Mouse (Mus musculus): ENCODE results near the gene Adgrg6.

The Adgrg6 gene

GRCm38 (mm10) chr10:14401744-14402143 is 143.7 kb downstream of the Adgrg6 start:
- DNase-seq (ENCODE audit: low read depth in 1 of 2, low spot score in 2 of 2): no peak

GRCm38 (mm10) chr10:14391025-14391639 is 154.3 kb downstream of the Adgrg6 start:
- peak in 1 of 2 experiments; percentile 50 for DNase-seq (ENCODE audit: low read depth in 1 of 2, low spot score in 2 of 2)

- no peak for DNase-seq (ENCODE audit: low read depth in 1 of 2, low spot score in 2 of 2)
These were observed 159.9 kb downstream of the Adgrg6 start for GRCm38 (mm10) chr10:14385574-14385973.

GRCm38 (mm10) chr10:14365065-14365589 is 180.3 kb downstream of the Adgrg6 start:
- no peak for DNase-seq (ENCODE audit: low read depth in 1 of 2, low spot score in 2 of 2)

GRCm38 (mm10) chr10:14363226-14363625 is 182.2 kb downstream of the Adgrg6 start:
- no peak for DNase-seq (ENCODE audit: low read depth in 1 of 2, low spot score in 2 of 2)

- no peak for DNase-seq (ENCODE audit: low read depth in 1 of 2, low spot score in 2 of 2)
These were observed 187.2 kb downstream of the Adgrg6 start for GRCm38 (mm10) chr10:14358271-14358670.

Data from monocyte, adult 2 months (primary cell).